Mouse (Mus musculus) embryonic fibroblast, embryonic 13.5 days (primary cell): ENCODE data around the gene Tpk1.

Source experiments
- CTCF ChIP-seq: IDR thresholded peaks from 2 replicates; pipeline ENCODE4 v1.5.1; 2011; ENCODE audit warnings: mild to moderate bottlenecking, control low read depth, low read length, moderate library complexity, borderline replicate concordance; ENCODE audit not compliant: insufficient read depth
- POLR2A ChIP-seq: IDR thresholded peaks from 2 replicates; pipeline ENCODE4 v1.6.1; 2011; ENCODE audit warnings: low read depth, mild to moderate bottlenecking, control low read depth, low read length, moderate library complexity

DNA sequence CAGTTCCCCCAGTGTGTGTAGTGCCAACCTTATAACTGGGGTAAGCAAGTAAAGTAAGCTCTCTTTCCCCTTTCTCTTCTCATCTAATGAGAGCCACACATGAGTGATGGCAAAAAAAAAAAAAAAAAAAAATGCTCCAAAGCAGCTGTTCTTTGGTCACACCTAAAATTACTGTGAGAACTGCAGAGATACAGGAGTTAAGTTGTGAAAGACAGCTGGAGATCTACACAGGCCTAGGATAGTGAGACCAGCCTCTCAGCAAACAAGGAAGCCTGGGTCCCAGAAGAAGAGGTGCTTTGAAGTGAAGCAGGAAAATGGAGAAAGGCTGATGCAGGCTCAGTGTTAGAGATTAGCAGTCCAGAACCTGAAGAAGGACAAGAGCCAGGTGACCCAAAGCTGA is 353.5 kb downstream of the Tpk1 start:
- TF ChIP-seq CTCF (no peak), POLR2A (no peak)
